Mouse (Mus musculus): ENCODE data around the gene Erc2. TPM values are rescaled to one million over a fixed set of nuclear protein-coding genes. Genes with fewer than 3 reads are reported as not detected.

The Erc2 gene
- polyA plus RNA-seq, 1 experiment from 2014 or later = 83.8 TPM

DNA sequence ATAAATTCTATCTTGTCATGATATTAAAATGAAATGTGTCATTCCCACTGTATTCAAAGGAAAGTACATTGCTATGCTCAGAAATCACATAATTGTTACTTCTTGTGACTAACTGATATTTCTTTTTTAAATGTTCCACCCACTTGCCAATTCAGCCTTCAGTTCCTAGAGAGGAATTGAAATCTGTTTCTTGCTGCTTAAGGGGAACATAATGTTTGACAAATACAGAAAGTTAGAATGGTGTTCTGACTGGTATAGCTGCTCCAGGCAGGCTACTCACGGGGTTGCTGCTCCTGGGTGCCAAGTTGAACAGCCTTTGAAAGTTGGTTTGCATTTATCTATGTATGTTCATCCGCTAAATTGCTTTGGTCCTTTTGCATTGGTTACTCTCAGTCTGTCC is 270.2 kb downstream of the Erc2 start:
- ATAC-seq (ENCODE audit: low FRiP score) (no peak), DNase-seq (ENCODE audit: low spot score) (no peak)
- no peaks in the 10 kb centered on the region for H3K9me3 ChIP-seq (ENCODE audit: control insufficient read depth, low read length)
- no peaks in the 10 kb centered on the region for H3K27me3 ChIP-seq (ENCODE audit: control insufficient read depth, insufficient read depth, low read length)
- no peaks in the 10 kb centered on the region for H3K36me3 ChIP-seq (replicated peaks; ENCODE audit: control insufficient read depth, insufficient read depth)
- 95% methylated on average over 2 of the region's 2 CpGs for WGBS
- no peak overlapping the region for H3K4me2 ChIP-seq (replicated peaks)
- H3K27ac ChIP-seq = no peak overlapping the region
- no peaks in the 10 kb centered on the region for H3K4me1 ChIP-seq (replicated peaks; ENCODE audit: control insufficient read depth, insufficient read depth, low read length)
- H3K4me3 ChIP-seq (replicated peaks; ENCODE audit: low read length) = no peak overlapping the region
- H3K9ac ChIP-seq = no peak overlapping the region

DNA sequence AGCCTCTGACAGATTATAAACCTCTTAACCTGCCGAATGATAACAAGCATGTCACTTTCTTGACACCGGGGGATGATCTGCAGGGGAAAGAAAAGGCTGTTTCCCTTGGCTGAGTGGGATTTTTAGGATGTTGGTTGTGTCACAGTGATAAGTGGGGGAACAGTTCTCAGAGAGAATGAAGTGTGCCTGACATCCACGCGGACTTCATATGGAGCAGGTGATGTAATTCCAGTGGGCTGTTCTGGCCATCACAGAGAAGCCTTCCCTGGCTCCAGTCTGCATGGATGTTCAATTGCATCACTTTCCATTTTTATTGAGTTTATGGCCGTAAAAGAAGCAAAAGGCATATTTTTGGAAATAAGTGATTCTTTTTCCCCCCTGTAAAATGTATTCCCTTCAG is 279.5 kb downstream of the Erc2 start:
- no peak overlapping the region for H3K4me3 ChIP-seq (replicated peaks; ENCODE audit: low read length)
- ATAC-seq (ENCODE audit: low FRiP score) (no peak), DNase-seq (ENCODE audit: low spot score) (no peak)
- H3K4me1 ChIP-seq (replicated peaks; ENCODE audit: control insufficient read depth, insufficient read depth, low read length) = no peaks in the 10 kb centered on the region
- H3K36me3 ChIP-seq (replicated peaks; ENCODE audit: control insufficient read depth, insufficient read depth) = no peaks in the 10 kb centered on the region
- no peaks in the 10 kb centered on the region for H3K27me3 ChIP-seq (ENCODE audit: control insufficient read depth, insufficient read depth, low read length)
- H3K4me2 ChIP-seq (replicated peaks) = no peak overlapping the region
- H3K9ac ChIP-seq = no peak overlapping the region
- 0 out of 2 replicates have a peak overlapping the region, but pooled peaks have one; percentile 22 for H3K27ac ChIP-seq
- H3K9me3 ChIP-seq (ENCODE audit: control insufficient read depth, low read length) = no peaks in the 10 kb centered on the region
- WGBS = 69% methylated on average over 5 of the region's 5 CpGs

DNA sequence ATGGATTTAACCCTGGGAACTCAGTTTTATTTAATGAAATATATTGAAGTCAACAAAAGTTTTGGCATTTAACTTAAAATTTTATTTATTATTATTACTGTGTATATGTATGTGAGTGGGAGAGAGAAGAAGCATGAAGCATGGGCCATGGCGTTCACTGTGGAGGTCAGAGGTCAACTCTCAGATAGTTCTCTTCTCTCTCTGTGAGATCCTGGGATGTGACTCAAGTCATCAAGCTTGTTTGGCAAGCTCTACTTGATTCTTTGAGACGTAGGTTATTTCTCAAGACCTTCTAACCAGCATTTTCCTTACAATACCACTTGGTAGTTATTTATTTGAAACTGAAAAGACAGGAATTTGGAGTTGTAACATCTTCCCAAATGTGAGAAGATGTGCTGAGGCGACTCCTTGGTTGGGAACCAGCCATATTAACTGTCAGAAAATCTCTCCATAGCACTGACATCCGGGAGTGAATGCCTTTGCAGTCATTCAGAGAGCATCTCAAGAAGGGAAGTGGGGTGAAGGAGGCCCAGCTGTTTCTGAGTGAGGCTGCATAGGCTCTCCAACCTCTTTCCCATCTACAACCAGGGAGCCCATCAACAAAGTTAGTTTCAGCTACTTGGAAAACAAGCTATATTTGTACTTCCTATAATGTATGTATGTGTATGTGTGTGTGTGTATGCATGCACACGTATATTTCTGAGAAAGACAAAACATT is 299.6 kb downstream of the Erc2 start:
- no peak overlapping the region for H3K9ac ChIP-seq

DNA sequence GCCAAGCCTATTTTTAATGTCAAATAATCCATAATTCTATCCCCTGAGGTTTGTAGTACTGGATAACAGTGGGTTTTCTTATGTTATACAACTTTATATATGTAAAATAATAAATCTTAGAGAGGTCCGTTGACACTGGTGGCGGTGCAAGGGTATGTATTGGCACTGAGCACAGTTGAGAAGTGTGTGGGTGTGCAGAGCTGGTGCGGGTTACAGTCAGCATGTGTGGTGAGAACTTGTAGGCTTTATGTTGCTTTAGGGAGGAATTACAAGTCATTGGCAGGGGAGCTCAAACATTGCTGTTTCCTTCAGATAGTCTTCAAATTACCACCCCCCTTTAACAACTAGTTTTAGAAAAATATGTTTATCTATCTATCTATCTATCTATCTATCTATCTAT is 305.1 kb downstream of the Erc2 start:
- Histone ChIP-seq H3K4me1 (replicated peaks; ENCODE audit: control insufficient read depth, insufficient read depth, low read length) (no peaks in the 10 kb centered on the region; the same call in 1 of the 2 replicates), H3K36me3 (replicated peaks; ENCODE audit: control insufficient read depth, insufficient read depth) (no peaks in the 10 kb centered on the region), H3K9me3 (ENCODE audit: control insufficient read depth, low read length) (no peaks in the 10 kb centered on the region), H3K4me3 (replicated peaks; ENCODE audit: low read length) (no peak overlapping the region), H3K9ac (no peak overlapping the region), H3K4me2 (replicated peaks) (no peak overlapping the region), H3K27ac (no peak overlapping the region), H3K27me3 (ENCODE audit: control insufficient read depth, insufficient read depth, low read length) (no peaks in the 10 kb centered on the region)
- 95% methylated on average over 3 of the region's 3 CpGs for WGBS
- DNase-seq (ENCODE audit: low spot score) (no peak), ATAC-seq (ENCODE audit: low FRiP score) (no peak)

More for the DNA sequence above, 299.6 kb downstream of the Erc2 start:
- Histone ChIP-seq H3K27ac (no peak overlapping the region), H3K9me3 (ENCODE audit: control insufficient read depth, low read length) (no peaks in the 10 kb centered on the region), H3K4me3 (replicated peaks; ENCODE audit: low read length) (no peak overlapping the region), H3K4me2 (replicated peaks) (no peak overlapping the region), H3K4me1 (replicated peaks; ENCODE audit: control insufficient read depth, insufficient read depth, low read length) (no peaks in the 10 kb centered on the region; the same call in 1 of the 2 replicates), H3K36me3 (replicated peaks; ENCODE audit: control insufficient read depth, insufficient read depth) (no peaks in the 10 kb centered on the region), H3K27me3 (ENCODE audit: control insufficient read depth, insufficient read depth, low read length) (no peaks in the 10 kb centered on the region)
- WGBS = 87% methylated on average over 5 of the region's 5 CpGs
- no peak for ATAC-seq (ENCODE audit: low FRiP score)
- no peak for DNase-seq (ENCODE audit: low spot score)

DNA sequence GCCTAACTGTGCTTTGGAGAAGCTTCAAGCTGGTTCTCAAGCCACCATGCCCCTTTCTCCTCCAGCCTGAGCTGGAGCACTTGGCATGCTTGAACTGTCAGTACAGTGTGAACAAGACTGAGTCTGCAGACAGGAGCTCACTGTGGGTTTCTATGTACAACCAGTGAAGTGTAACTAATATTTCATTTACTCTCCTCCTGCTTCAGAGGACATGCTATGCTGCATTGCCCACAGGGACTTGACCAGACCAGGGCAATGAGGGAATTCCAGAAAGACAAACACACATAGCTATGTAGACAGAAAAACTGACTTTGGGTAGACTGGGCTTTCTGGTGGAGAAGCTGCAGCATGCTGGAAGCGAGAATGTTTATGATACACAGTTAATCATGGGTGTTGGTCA is 311.3 kb downstream of the Erc2 start:
- ATAC-seq (ENCODE audit: low FRiP score) = no peak
- Histone ChIP-seq H3K4me2 (replicated peaks) (no peak overlapping the region), H3K4me1 (replicated peaks; ENCODE audit: control insufficient read depth, insufficient read depth, low read length) (no peaks in the 10 kb centered on the region), H3K36me3 (replicated peaks; ENCODE audit: control insufficient read depth, insufficient read depth) (no peaks in the 10 kb centered on the region), H3K27ac (no peak overlapping the region), H3K27me3 (ENCODE audit: control insufficient read depth, insufficient read depth, low read length) (no peaks in the 10 kb centered on the region), H3K4me3 (replicated peaks; ENCODE audit: low read length) (no peak overlapping the region), H3K9ac (no peak overlapping the region), H3K9me3 (ENCODE audit: control insufficient read depth, low read length) (no peaks in the 10 kb centered on the region)
- 85% methylated on average over 1 of the region's 1 CpGs for WGBS
- no peak for DNase-seq (ENCODE audit: low spot score)

DNA sequence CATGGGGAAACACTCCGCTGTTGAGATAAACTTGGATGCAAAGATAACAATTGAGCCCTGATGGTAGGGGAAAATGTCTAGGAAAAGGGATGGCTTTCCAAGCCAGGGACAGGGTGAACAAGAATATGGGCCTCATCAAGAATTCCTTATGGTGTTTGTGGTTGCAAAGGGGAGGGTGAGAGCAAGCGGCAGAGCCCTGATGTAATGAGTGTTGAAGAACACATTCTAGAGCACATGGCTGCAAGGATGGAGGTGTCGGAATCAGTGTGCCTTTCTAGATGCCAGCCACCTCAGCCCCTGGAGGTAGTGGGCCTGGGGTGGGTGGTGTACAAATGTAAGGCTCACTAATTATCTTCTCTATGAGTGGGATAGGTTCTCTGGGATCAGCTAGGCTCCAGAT is 313.5 kb downstream of the Erc2 start:
- 96% methylated on average over 3 of the region's 3 CpGs for WGBS
- Histone ChIP-seq H3K4me2 (replicated peaks) (no peak overlapping the region), H3K36me3 (replicated peaks; ENCODE audit: control insufficient read depth, insufficient read depth) (no peaks in the 10 kb centered on the region), H3K9ac (no peak overlapping the region), H3K27me3 (ENCODE audit: control insufficient read depth, insufficient read depth, low read length) (no peaks in the 10 kb centered on the region), H3K9me3 (ENCODE audit: control insufficient read depth, low read length) (no peaks in the 10 kb centered on the region), H3K27ac (no peak overlapping the region), H3K4me1 (replicated peaks; ENCODE audit: control insufficient read depth, insufficient read depth, low read length) (no peaks in the 10 kb centered on the region), H3K4me3 (replicated peaks; ENCODE audit: low read length) (no peak overlapping the region)
- DNase-seq (ENCODE audit: low spot score) (no peak), ATAC-seq (ENCODE audit: low FRiP score) (no peak)

DNA sequence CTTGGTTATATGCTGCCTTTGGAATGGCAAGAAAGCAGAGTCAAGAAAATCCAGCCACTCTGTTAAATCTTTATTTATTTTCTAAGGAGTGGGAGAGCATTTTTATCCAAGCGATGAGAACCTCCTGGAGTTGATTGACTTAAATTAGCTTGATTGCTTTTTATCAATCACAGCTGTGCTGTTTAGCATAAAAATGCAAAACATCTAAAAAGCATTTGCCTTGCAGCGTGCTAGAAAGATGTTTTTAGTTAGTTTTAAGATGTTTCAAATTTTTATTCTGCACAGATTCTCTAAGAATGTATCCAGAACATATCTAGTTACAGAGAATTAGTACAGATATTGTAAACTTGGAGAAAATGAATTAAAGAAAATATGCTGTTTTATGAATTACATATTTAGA is 315.7 kb downstream of the Erc2 start:
- ATAC-seq (ENCODE audit: low FRiP score) (no peak), DNase-seq (ENCODE audit: low spot score) (no peak)
- no peaks in the 10 kb centered on the region for H3K36me3 ChIP-seq (replicated peaks; ENCODE audit: control insufficient read depth, insufficient read depth)
- WGBS = 53% methylated on average over 2 of the region's 2 CpGs
- H3K27ac ChIP-seq = no peak overlapping the region
- no peak overlapping the region for H3K9ac ChIP-seq
- H3K4me3 ChIP-seq (replicated peaks; ENCODE audit: low read length) = no peak overlapping the region
- no peaks in the 10 kb centered on the region for H3K9me3 ChIP-seq (ENCODE audit: control insufficient read depth, low read length)
- no peaks in the 10 kb centered on the region for H3K4me1 ChIP-seq (replicated peaks; ENCODE audit: control insufficient read depth, insufficient read depth, low read length)
- H3K4me2 ChIP-seq (replicated peaks) = no peak overlapping the region
- no peaks in the 10 kb centered on the region for H3K27me3 ChIP-seq (ENCODE audit: control insufficient read depth, insufficient read depth, low read length)

DNA sequence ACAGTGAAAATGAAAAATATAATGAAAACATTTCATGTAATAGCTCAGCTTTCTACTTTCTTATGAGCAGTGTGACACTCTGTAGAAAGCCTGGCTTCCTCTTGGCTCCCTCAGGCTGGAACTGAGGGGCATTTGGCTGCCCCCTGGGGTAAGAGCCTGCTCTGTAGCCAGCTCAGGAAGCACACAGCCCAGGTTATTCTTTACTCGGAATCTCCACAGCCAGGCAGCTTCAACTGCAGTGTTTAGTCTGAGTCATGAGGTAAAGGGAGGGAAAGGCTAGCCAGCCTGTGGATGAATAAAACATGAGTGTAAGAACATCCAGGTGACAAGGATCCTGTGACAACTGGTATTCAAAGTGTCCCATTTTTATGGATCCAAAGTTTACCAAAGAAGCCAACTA is 323.0 kb downstream of the Erc2 start:
- no peak overlapping the region for H3K27ac ChIP-seq
- no peak overlapping the region for H3K9ac ChIP-seq
- ATAC-seq (ENCODE audit: low FRiP score) (no peak), DNase-seq (ENCODE audit: low spot score) (no peak)
- no peaks in the 10 kb centered on the region for H3K4me1 ChIP-seq (replicated peaks; ENCODE audit: control insufficient read depth, insufficient read depth, low read length)
- H3K36me3 ChIP-seq (replicated peaks; ENCODE audit: control insufficient read depth, insufficient read depth) = no peaks in the 10 kb centered on the region
- no peak overlapping the region for H3K4me2 ChIP-seq (replicated peaks)
- no peaks in the 10 kb centered on the region for H3K9me3 ChIP-seq (ENCODE audit: control insufficient read depth, low read length)
- 36% methylated on average over 1 of the region's 1 CpGs for WGBS
- H3K4me3 ChIP-seq (replicated peaks; ENCODE audit: low read length) = no peak overlapping the region
- no peaks in the 10 kb centered on the region for H3K27me3 ChIP-seq (ENCODE audit: control insufficient read depth, insufficient read depth, low read length)

DNA sequence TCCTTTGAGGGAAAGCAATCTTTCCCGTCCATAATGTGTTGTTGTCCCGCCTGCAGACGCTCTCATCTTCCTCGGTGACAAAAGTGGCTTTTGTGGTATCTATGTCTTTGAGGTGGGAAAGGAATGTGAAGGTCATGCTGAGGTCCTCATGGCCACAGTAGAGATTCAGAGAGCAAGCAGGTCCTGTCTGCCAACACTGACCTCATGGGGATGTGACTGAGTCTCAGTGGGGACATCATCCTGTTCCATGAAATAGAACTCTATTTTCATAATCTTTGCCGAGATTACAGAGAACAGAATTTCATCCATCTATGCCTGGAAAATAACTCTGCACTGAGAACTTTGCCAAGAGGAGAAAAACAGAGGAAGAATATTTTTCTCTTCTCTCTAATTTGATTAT is 324.0 kb downstream of the Erc2 start:
- no peak for DNase-seq (ENCODE audit: low spot score)

DNA sequence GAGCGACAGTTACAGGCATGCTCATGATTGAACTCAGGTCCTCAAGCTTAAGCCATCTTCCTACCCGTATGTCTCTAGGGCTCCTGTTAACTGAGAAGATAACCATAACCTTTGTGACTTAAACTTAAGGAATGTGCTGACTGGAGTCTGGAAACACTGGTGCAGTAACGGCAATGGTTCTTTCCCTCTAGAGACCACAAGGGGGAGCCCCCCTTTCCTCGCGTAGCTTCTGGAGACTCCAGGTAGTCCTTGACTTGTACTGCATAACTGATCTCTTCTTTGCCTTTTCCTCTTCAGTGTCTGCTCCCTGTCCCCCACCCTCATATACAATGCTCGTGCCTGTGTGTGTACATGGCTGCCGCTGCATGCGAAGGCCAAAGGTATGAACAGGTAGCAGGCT is 326.2 kb downstream of the Erc2 start:
- no peak for ATAC-seq (ENCODE audit: low FRiP score)
- H3K4me1 ChIP-seq (replicated peaks; ENCODE audit: control insufficient read depth, insufficient read depth, low read length) = no peaks in the 10 kb centered on the region
- 65% methylated on average over 8 of the region's 8 CpGs for WGBS
- no peak overlapping the region for H3K9ac ChIP-seq
- H3K9me3 ChIP-seq (ENCODE audit: control insufficient read depth, low read length) = no peaks in the 10 kb centered on the region
- no peak overlapping the region for H3K4me2 ChIP-seq (replicated peaks)
- no peak overlapping the region for H3K27ac ChIP-seq
- no peaks in the 10 kb centered on the region for H3K27me3 ChIP-seq (ENCODE audit: control insufficient read depth, insufficient read depth, low read length)
- no peaks in the 10 kb centered on the region for H3K36me3 ChIP-seq (replicated peaks; ENCODE audit: control insufficient read depth, insufficient read depth)
- no peak overlapping the region for H3K4me3 ChIP-seq (replicated peaks; ENCODE audit: low read length)
- DNase-seq (ENCODE audit: low spot score) = no peak

More for the DNA sequence above, 324.0 kb downstream of the Erc2 start:
- no peak overlapping the region for H3K4me2 ChIP-seq (replicated peaks)
- no peak overlapping the region for H3K4me3 ChIP-seq (replicated peaks; ENCODE audit: low read length)
- no peaks in the 10 kb centered on the region for H3K9me3 ChIP-seq (ENCODE audit: control insufficient read depth, low read length)
- H3K4me1 ChIP-seq (replicated peaks; ENCODE audit: control insufficient read depth, insufficient read depth, low read length) = no peaks in the 10 kb centered on the region
- no peak overlapping the region for H3K9ac ChIP-seq
- no peaks in the 10 kb centered on the region for H3K36me3 ChIP-seq (replicated peaks; ENCODE audit: control insufficient read depth, insufficient read depth)
- ATAC-seq (ENCODE audit: low FRiP score) = no peak
- H3K27me3 ChIP-seq (ENCODE audit: control insufficient read depth, insufficient read depth, low read length) = no peaks in the 10 kb centered on the region
- WGBS = 66% methylated on average over 5 of the region's 5 CpGs
- no peak overlapping the region for H3K27ac ChIP-seq
